Mouse (Mus musculus) liver, postnatal 0 days (tissue): ENCODE measurements around the gene Lypd9.

Experiments used
- CTCF ChIP-seq: sonication (generic); IDR thresholded peaks from 2 replicates; pipeline ENCODE4 v1.5.1; 2016; ENCODE audit warnings: antibody characterized with exemption, low read depth
- EP300 ChIP-seq: IDR thresholded peaks from 2 replicates; pipeline ENCODE4 v1.6.1; 2016; ENCODE audit warnings: antibody characterized with exemption, low read depth, mild to moderate bottlenecking

GRCm38 (mm10) chr11:58432259-58432658, 20.5 kb downstream of the Lypd9 start, which contains the start of gene Gm12253:
- TF ChIP-seq CTCF, result no peak
- no peak for TF ChIP-seq EP300
